Mouse (Mus musculus) ES-Bruce4 (cell line): Measurements from ENCODE around the gene Camta1.

Experiments
- CTCF ChIP-seq: IDR thresholded peaks from one replicate; pipeline ENCODE4 v1.8.1; 2011; ENCODE audit warnings: low read depth, low read length
- EP300 ChIP-seq: IDR thresholded peaks from 2 replicates; pipeline ENCODE4 v1.6.1; 2011; ENCODE audit warnings: low read depth, low read length; ENCODE audit not compliant: insufficient read depth
- POLR2A ChIP-seq: IDR thresholded peaks from one replicate; pipeline ENCODE4 v1.8.1; 2011; ENCODE audit warnings: low read length; ENCODE audit not compliant: insufficient read depth

DNA sequence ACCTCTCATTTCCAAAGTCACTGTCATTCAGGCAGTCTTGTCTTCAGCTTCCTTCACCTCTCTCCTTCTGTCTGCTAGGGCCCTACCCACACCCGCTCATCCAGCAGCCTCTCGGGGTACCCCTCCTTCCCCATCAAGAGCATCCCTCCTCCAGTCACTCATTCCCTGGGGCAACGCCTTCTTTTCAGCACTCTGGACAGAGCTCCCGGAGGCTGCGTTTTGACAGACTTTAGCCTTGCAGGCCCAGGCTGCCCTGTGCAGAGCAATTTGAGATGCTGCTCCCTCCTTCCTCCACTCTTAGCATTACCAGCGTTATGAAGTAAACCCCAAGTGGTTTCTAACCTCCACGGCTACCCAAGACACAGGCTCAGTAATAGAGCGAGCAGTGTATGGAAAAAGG lies 675.2 kb downstream of the Camta1 start:
- TF ChIP-seq CTCF (no peak), POLR2A (no peak), EP300 (no peak)
